Mouse (Mus musculus): ENCODE data around the gene Exosc6. TPM values are rescaled to one million over a fixed set of nuclear protein-coding genes. Genes with fewer than 3 reads are reported as not detected.

The Exosc6 gene
- polyA plus RNA-seq, 1 experiment = 11.4 TPM

DNA sequence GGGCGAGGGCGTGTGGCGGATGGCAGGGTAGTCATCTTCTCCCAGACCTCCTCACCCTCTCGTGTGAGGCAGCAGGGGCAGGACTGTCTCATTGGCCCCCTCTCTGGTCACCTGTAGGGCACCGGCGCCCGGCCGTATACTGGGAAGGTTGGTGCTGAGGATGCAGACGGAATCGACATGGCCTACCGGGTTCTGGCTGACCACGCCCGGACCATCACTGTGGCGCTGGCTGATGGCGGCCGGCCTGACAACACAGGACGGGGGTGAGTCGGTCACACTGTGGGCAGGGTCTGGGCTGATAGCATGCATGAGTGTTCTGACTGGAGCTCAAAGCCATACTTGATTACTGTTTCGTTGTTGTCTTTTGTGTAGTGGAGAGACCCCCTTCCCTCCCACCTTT lies 13.6 kb upstream of the Exosc6 start:
- H3ac ChIP-seq (ENCODE audit: control insufficient read depth, insufficient read length, low read depth) = no peak overlapping the region
- H3K27me3 ChIP-seq (ENCODE audit: control insufficient read depth, insufficient read depth, insufficient read length) = no peaks in the 10 kb centered on the region
- no peak overlapping the region for H3K4me3 ChIP-seq (ENCODE audit: insufficient read depth, poor library complexity, severe bottlenecking)
- H3K79me2 ChIP-seq (ENCODE audit: control insufficient read depth, insufficient read depth) = peaks cover 23% of the 10 kb centered on the region
- peaks cover 99% of the 10 kb centered on the region for H3K36me3 ChIP-seq (ENCODE audit: control insufficient read depth, insufficient read depth)
- no peak for TF ChIP-seq CTCF (IDR thresholded peaks at IDR 0.05; ENCODE audit: control insufficient read depth, insufficient read depth, insufficient read length)
- TF ChIP-seq MAX (IDR thresholded peaks at IDR 0.05) = no peak
- no peak for TF ChIP-seq CEBPB (IDR thresholded peaks at IDR 0.05; ENCODE audit: low read depth)
- TF ChIP-seq MYOD1 (IDR thresholded peaks at IDR 0.05; ENCODE audit: control insufficient read depth, insufficient read length, low read depth) = no peak
- TF ChIP-seq FOSL1 (IDR thresholded peaks at IDR 0.05; ENCODE audit: insufficient read depth, low read length, poor library complexity, severe bottlenecking) = no peak
- no peak for TF ChIP-seq USF1 (IDR thresholded peaks at IDR 0.05; ENCODE audit: low read depth)
- no peak for TF ChIP-seq MYOG (IDR thresholded peaks at IDR 0.05; ENCODE audit: control insufficient read depth, extremely low read depth, insufficient read length)
- H3K79me3 ChIP-seq (ENCODE audit: low read depth) = peaks cover 5% of the 10 kb centered on the region

DNA sequence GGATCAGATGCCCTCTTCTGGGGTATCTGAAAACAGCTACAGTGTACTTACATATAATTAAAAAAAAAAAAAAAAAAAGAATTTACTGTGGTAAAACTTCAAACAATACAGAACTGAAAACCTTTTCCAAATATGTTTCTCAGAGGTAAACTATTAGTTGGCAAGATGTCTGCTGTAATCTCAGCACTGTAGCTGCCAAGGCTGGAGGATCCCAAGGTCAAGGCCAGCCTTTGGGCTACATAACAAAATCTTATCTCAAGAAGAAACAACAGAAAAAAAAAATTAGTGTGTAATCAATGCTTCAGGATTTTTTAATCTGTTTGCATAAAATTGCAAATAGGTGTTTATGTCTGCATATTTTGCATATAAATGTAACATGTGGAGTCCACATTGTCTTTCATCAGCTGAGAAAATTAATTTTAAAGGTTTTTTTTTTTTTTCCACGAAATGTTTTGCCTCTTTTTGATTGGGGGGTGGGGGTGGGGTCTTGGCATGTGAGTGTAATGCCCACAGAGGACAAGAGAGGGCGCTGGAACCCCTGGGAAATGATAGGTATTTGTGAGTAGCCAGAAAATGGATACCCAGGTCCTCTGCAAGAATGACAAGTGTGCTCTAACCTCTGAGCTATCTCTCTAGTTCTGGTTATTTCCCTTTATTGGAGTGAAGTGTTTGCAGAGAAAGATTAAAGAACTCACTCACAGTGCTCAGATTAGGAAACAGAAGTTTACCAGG lies 12.0 kb upstream of the Exosc6 start:
- H3K4me3 ChIP-seq (ENCODE audit: insufficient read depth, poor library complexity, severe bottlenecking) = no peak overlapping the region
- no peak for TF ChIP-seq USF1 (IDR thresholded peaks at IDR 0.05; ENCODE audit: low read depth)
- H3K36me3 ChIP-seq (ENCODE audit: control insufficient read depth, insufficient read depth) = peaks cover 99% of the 10 kb centered on the region
- H3K79me2 ChIP-seq (ENCODE audit: control insufficient read depth, insufficient read depth) = peaks cover 8% of the 10 kb centered on the region
- H3K79me3 ChIP-seq (ENCODE audit: low read depth) = no peaks in the 10 kb centered on the region
- no peaks in the 10 kb centered on the region for H3K27me3 ChIP-seq (ENCODE audit: control insufficient read depth, insufficient read depth, insufficient read length)
- no peak overlapping the region for H3ac ChIP-seq (ENCODE audit: control insufficient read depth, insufficient read length, low read depth)

DNA sequence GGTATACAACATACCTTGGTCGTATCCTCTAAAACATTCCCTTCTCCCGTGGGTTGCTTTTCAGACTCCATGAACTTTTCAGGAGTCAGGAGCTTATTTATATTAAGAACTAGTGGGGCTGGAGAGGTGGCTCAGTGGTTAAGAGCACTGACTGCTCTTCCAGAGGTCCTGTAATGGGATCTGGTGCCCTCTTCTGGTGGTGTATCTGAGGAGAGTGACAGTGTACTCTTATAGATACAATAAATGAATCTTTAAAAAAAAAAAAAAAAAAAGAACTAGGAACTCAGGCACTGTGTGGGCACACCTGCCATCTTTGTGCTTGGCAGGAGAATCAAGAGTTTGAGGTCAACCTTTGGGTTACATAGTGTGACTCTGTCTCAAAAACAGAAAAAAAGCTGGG lies 7.4 kb upstream of the Exosc6 start:
- H3K79me2 ChIP-seq (ENCODE audit: control insufficient read depth, insufficient read depth) = no peaks in the 10 kb centered on the region
- no peak overlapping the region for H3ac ChIP-seq (ENCODE audit: control insufficient read depth, insufficient read length, low read depth)
- no peaks in the 10 kb centered on the region for H3K27me3 ChIP-seq (ENCODE audit: control insufficient read depth, insufficient read depth, insufficient read length)
- no peaks in the 10 kb centered on the region for H3K79me3 ChIP-seq (ENCODE audit: low read depth)
- TF ChIP-seq FOSL1 (IDR thresholded peaks at IDR 0.05; ENCODE audit: insufficient read depth, low read length, poor library complexity, severe bottlenecking) (no peak), USF1 (IDR thresholded peaks at IDR 0.05; ENCODE audit: low read depth) (no peak), CTCF (IDR thresholded peaks at IDR 0.05; ENCODE audit: control insufficient read depth, insufficient read depth, insufficient read length) (no peak), MAX (IDR thresholded peaks at IDR 0.05) (no peak)
- H3K36me3 ChIP-seq (ENCODE audit: control insufficient read depth, insufficient read depth) = peaks cover 99% of the 10 kb centered on the region
- no peak overlapping the region for H3K4me3 ChIP-seq (ENCODE audit: insufficient read depth, poor library complexity, severe bottlenecking)

DNA sequence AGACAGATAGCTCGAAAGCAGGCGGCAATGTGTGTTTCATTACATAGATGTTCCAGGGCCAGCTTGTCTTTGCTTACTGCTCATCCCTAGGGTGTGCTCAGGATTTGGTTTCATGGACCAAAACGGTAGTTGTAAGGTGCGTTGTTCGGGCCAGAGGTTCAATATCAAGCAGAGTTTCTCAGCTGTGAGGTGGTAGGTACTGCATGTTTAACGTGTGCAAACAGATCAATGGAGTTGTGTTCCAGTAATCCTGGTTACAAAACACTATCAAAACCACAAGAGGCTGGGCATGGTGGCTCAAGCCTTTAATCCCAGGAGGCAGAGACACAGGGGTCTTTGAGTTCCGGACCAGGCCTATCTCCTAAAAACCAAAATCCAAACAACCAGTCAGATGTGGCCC lies 7.0 kb upstream of the Exosc6 start:
- no peaks in the 10 kb centered on the region for H3K79me3 ChIP-seq (ENCODE audit: low read depth)
- no peaks in the 10 kb centered on the region for H3K79me2 ChIP-seq (ENCODE audit: control insufficient read depth, insufficient read depth)
- no peak for TF ChIP-seq MAX (IDR thresholded peaks at IDR 0.05)
- no peak for TF ChIP-seq CTCF (IDR thresholded peaks at IDR 0.05; ENCODE audit: control insufficient read depth, insufficient read depth, insufficient read length)
- TF ChIP-seq USF1 (IDR thresholded peaks at IDR 0.05; ENCODE audit: low read depth) = no peak
- TF ChIP-seq FOSL1 (IDR thresholded peaks at IDR 0.05; ENCODE audit: insufficient read depth, low read length, poor library complexity, severe bottlenecking) = no peak
- no peak for TF ChIP-seq CEBPB (IDR thresholded peaks at IDR 0.05; ENCODE audit: low read depth)
- no peak for TF ChIP-seq MYOD1 (IDR thresholded peaks at IDR 0.05; ENCODE audit: control insufficient read depth, insufficient read length, low read depth)
- no peak for TF ChIP-seq MYOG (IDR thresholded peaks at IDR 0.05; ENCODE audit: control insufficient read depth, extremely low read depth, insufficient read length)
- H3K27me3 ChIP-seq (ENCODE audit: control insufficient read depth, insufficient read depth, insufficient read length) = no peaks in the 10 kb centered on the region
- no peak overlapping the region for H3ac ChIP-seq (ENCODE audit: control insufficient read depth, insufficient read length, low read depth)
- H3K4me3 ChIP-seq (ENCODE audit: insufficient read depth, poor library complexity, severe bottlenecking) = no peak overlapping the region
- H3K36me3 ChIP-seq (ENCODE audit: control insufficient read depth, insufficient read depth) = peaks cover 99% of the 10 kb centered on the region

DNA sequence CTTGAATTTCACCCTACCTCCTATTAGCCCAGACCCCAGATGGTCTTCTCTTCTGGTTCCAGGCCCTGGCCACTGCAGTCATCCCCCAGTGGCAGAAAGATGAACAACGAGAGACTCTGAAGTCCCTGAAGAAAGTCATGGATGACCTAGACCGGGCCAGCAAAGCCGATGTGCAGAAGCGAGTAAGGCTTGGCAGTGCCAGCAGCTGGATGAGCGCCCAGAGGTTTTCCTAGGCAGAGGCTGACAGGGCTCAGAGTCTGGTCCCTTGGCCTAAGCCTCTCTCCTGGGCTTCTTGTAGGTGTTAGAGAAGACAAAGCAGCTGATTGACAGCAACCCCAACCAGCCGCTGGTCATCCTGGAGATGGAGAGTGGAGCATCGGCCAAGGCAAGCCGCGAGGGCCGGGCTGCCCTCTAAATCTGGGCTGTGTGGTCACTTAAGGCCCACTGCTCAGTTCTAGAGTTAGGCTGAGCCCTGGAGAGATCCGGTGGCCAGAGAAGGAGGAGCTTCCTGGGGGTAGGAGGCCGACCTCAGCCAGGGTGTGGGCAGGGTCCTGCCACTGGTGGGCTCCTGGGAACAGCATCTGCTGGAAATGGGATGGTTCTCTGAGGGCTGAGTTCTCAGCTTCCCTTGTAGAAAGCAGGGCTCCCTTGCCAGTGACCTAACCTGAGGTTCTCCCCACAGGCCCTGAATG lies 2.2 kb upstream of the Exosc6 start:
- Histone ChIP-seq H3K36me3 (ENCODE audit: control insufficient read depth, insufficient read depth) (peaks cover 83% of the 10 kb centered on the region), H3K4me3 (ENCODE audit: insufficient read depth, poor library complexity, severe bottlenecking) (no peak overlapping the region), H3ac (ENCODE audit: control insufficient read depth, insufficient read length, low read depth) (no peak overlapping the region)

DNA sequence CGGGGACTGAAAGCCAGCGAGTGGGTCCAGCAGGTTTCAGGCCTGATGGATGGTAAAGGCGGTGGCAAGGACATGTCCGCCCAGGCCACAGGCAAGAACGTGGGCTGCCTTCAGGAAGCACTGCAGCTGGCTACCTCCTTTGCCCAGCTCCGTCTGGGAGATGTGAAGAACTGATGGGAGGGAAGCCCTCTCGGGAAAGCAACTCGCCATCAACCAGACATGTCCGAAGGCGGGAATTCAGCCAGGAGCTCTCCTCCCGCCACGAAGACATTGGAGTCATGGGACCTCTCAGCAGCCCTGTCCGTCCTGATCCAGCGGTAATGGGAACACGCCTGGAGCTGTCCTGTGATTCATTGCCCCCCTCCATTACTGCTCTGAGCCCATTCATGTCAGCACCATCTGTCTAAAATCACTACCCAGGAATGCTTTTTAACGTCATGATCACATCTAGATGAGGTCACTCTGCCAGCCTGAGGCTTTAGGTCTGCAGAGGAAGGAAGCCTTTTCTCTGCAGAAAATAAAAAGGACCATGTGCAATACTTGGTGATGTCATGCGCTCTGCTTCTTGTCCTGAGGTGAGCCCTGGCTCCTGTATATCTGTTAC lies 1.0 kb upstream of the Exosc6 start:
- no peak overlapping the region for H3K4me3 ChIP-seq (ENCODE audit: insufficient read depth, poor library complexity, severe bottlenecking)
- no peak for TF ChIP-seq MAX (IDR thresholded peaks at IDR 0.05)
- TF ChIP-seq CEBPB (IDR thresholded peaks at IDR 0.05; ENCODE audit: low read depth) = no peak
- no peak for TF ChIP-seq MYOD1 (IDR thresholded peaks at IDR 0.05; ENCODE audit: control insufficient read depth, insufficient read length, low read depth)
- H3K36me3 ChIP-seq (ENCODE audit: control insufficient read depth, insufficient read depth) = peaks cover 72% of the 10 kb centered on the region
- peaks cover 11% of the 10 kb centered on the region for H3K79me3 ChIP-seq (ENCODE audit: low read depth)
- H3K27me3 ChIP-seq (ENCODE audit: control insufficient read depth, insufficient read depth, insufficient read length) = no peaks in the 10 kb centered on the region
- no peak overlapping the region for H3ac ChIP-seq (ENCODE audit: control insufficient read depth, insufficient read length, low read depth)
- peaks cover 25% of the 10 kb centered on the region for H3K79me2 ChIP-seq (ENCODE audit: control insufficient read depth, insufficient read depth)

More for the DNA sequence above, 2.2 kb upstream of the Exosc6 start:
- Histone ChIP-seq H3K27me3 (ENCODE audit: control insufficient read depth, insufficient read depth, insufficient read length) (no peaks in the 10 kb centered on the region), H3K79me3 (ENCODE audit: low read depth) (peaks cover 11% of the 10 kb centered on the region), H3K79me2 (ENCODE audit: control insufficient read depth, insufficient read depth) (peaks cover 25% of the 10 kb centered on the region)
- no peak for TF ChIP-seq MYOD1 (IDR thresholded peaks at IDR 0.05; ENCODE audit: control insufficient read depth, insufficient read length, low read depth)
